Mouse (Mus musculus) spleen, adult 10 weeks (tissue): ENCODE data around the gene Hnf4a. TPM values are rescaled to one million over a fixed set of nuclear protein-coding genes. Genes with fewer than 3 reads are reported as not detected.

Experiments
- polyA plus RNA-seq: library from polyadenylated mRNA; stranded (reverse); fragments of 350-450 nt; fragmentation: Illumina TruSeq; extraction: RNeasy Lipid Tissue Mini Kit (QIAGEN cat#74804); gene quantifications from one replicate; pipeline ENCODE4 v1.2.3, GENCODE M21; 2015; ENCODE audit warnings: low replicate concordance; ENCODE audit not compliant: insufficient read depth

Gene Hnf4a
- polyA plus RNA-seq, result not detected

GRCm38 (mm10) chr2:163506300-163507004 lies at the start of gene Hnf4a:
TSS of gene Hnf4a (plus strand) at chr2:163506808.

GRCm38 (mm10) chr2:163472466-163472851 lies 34.1 kb upstream of the Hnf4a start, which contains the start of gene Fitm2:
TSS of gene Fitm2 (minus strand) at chr2:163472629.

GRCm38 (mm10) chr2:163492018-163492417 lies 14.6 kb upstream of the Hnf4a start, which contains the start of gene R3hdml:
TSS of gene R3hdml (plus strand) at chr2:163492318.

GRCm38 (mm10) chr2:163602101-163602971 lies 95.7 kb downstream of the Hnf4a start, which contains the start of gene Ttpal:
TSS of gene Ttpal (plus strand) at chr2:163602314.

Other genes with a start within 250 kb of the Hnf4a start
- 1.0 TPM for gene Jph2, start 108.8 kb upstream of the Hnf4a start, polyA plus RNA-seq
- gene Oser1, start 82.1 kb upstream of the Hnf4a start, polyA plus RNA-seq, result 74.7 TPM
- gene Gdap1l1, start 68.3 kb upstream of the Hnf4a start, polyA plus RNA-seq, result not detected
- gene Fitm2, start 34.2 kb upstream of the Hnf4a start, polyA plus RNA-seq, result 5.3 TPM
- not detected for gene R3hdml, start 14.5 kb upstream of the Hnf4a start, polyA plus RNA-seq
- gene Ttpal, start 95.5 kb downstream of the Hnf4a start, polyA plus RNA-seq, result 119 TPM
- 1,018 TPM for gene Serinc3, start 138.3 kb downstream of the Hnf4a start, polyA plus RNA-seq
- 56.6 TPM for gene Pkig, start 151.6 kb downstream of the Hnf4a start, polyA plus RNA-seq
- 7.8 TPM for gene Ada, start 243.4 kb downstream of the Hnf4a start, polyA plus RNA-seq